Mouse (Mus musculus): ENCODE results near the gene 6430628N08Rik.

DNA sequence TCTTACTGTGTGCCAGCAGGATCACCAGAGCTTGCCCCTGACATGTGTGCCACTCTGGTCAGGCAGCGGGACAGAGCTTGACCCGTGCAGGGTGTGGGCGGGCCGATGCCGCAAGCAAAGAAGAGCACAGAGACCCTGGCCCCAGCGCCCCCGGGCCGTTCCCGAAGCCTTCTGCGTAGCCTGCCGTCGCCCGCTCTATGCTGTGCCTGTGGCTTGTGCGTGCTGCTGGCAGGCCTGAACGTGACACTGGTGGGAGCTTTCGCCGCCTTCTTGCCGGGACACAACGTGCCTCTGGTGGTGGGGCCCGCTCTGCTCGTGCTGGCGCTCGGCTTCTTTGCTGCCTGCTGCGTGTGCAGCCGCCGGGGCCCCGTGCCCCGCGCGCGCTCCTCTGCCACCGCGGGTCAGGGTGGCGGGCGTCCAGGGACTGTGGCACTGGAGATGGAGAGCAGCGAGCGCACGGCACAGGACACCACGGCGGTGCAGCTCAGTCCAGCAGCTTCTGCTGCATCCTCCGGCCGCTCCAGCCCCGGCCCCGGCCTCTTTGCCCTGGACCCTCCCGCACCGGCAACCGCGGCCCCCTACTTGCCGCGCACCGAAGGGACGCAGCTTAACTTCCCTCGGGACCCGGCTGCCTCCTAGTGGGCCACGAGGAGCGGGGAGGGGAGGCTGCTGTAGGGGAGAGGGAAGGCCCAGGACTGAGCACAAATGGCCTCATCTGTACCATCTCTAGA lies 7.6 kb downstream of the 6430628N08Rik start:
- TF ChIP-seq GATA1 (IDR thresholded peaks at IDR 0.05; ENCODE audit: borderline replicate concordance, low read length) (no peak), FLI1 (IDR thresholded peaks at IDR 0.05; ENCODE audit: low read length) (no peak)

Data from megakaryocyte, embryonic 14.5 days (primary cell).